Mouse (Mus musculus): Measurements from ENCODE around the gene Zfp995. TPM values are rescaled to one million over a fixed set of nuclear protein-coding genes. Genes with fewer than 3 reads are reported as not detected.

The Zfp995 gene
- total RNA-seq (2023), result 0.97 to 2.8 TPM (median 2.0 TPM) in 4 replicates

DNA sequence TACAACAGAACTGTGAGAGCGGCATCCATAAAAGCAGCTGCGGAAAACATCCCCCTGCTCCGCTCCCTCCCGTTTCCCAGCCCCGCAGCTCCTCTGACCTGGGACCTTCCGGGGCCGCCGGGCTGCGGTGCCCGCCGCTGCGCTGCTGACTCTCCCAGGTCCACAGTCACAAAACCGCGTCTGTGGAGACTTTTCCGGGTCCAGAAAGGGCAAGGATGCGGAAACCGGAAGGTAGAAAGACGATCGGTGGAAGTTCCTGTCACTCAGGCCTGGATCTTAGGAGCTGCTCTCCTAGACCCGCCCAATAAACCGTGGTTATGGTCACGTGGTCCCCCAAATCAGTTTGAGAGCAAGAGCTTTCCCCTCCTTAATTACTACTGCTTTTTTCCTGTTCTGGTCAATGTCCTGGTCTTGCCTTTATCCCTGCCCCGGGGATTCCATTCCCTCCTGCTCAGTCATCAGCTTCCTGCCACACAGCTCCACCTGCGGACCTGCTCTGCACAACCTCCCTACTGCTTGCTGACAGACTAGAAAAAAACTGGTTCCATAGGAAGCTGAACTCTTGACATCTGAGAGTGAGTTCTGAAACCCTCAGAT is at the start of gene Zfp995:
Gene Zfp995, minus strand, starts transcription at position 471 of the 597 bp plus-strand sequence.

DNA sequence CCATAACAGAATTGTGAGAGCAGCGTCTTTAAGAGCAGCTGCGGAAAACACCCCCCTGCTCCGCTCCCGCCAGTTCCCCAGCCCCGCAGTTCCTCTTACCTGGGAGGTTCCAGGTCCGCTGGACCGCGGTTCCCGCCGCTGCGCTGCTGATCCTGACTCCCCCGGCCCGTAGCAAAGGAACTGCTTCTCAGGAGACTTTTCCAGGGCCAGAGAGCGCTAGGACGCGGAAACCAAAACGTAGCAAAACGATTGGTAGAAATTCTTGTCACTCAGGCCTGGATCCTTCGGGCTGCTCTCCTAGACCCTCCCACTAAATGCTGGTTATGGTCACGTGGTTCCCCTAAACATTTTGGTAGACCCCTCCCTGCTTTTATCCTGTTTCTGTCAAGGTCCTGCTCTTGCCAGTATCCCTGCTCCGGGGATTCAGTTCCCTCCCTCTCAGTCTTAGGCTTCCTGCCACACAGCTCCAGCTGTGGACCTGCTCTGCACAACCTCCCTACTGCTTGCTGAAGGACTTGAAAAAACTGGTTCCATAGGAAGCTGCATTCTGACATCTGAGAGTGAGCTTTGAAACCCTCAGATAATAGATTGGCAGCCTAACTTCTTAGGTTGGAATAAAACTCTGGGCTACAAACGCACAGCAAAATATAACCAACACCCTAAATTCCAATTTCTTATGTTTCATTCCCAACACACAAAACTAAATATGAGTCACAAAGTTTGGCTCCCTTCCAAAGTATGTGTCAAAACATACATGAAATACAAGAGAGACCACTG is 64.0 kb downstream of the Zfp995 start, which contains the start of gene Zfp820:
Gene Zfp820, minus strand, starts transcription at position 228 of the 777 bp plus-strand sequence.

Other genes starting within 250 kb of the Zfp995 start
- gene Gm10226, start 218.1 kb downstream of the Zfp995 start, total RNA-seq (2023), result 4.7 to 14.1 TPM (median 9.4 TPM) in 4 replicates
- gene Zfp760, start 202.2 kb downstream of the Zfp995 start, total RNA-seq (2023), result 1.8 to 2.4 TPM (median 2.1 TPM) in 4 replicates
- gene Zfp229, start 179.1 kb downstream of the Zfp995 start, total RNA-seq (2023), result 2.4 to 3.2 TPM (median 2.9 TPM) in 4 replicates
- 0.19 to 0.49 TPM (median 0.33 TPM) in 3 of 4 replicates, not detected in the other for gene Zfp820, start 64.2 kb downstream of the Zfp995 start, total RNA-seq (2023)
- gene Zfp942, start 52.5 kb upstream of the Zfp995 start, total RNA-seq (2023), result 20.7 to 22.7 TPM (median 21.7 TPM) in 4 replicates
- 23.8 to 28.7 TPM (median 26.5 TPM) in 4 replicates for gene Zfp943, start 52.6 kb upstream of the Zfp995 start, total RNA-seq (2023)

All from B cell, adult 62 days (primary cell).